ENCODE assay signal across 27 mouse cellular contexts in the genomic region with DNA sequence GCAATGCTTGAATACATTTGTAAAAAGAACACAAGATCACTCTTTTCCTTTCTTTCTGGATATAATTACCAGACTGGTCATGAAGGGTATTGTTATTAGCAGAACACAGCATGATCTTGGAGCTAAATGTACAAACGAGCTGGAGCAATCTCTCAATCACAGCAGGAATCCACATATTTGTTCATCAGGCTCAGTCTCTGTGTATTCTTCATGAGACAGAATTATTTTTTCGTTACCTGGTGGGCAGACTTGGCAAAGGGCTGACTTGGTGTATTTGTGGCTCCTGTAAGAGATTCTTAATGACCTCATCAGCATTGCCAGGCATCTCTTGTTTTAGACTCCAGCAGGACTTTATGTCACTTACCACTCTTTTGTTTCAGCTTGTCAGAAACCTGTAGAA. TPM values are rescaled to one million over a fixed set of nuclear protein-coding genes. Genes with fewer than 3 reads are reported as not detected.
A peak's percentile ranks its signal among the peaks of the same experiment; 100 is the strongest.
DNase-seq lines count a peak whose midpoint lies in the region; ATAC-seq and TF ChIP-seq lines count a peak whose summit lies in the region.
"Had no signal": no experiment of that assay in that cellular context is flagged by ENCODE, and none has a peak within 500 bp of the region (broad histone marks: within the 10 kb centered on the region; RNA-seq: fewer than 3 reads in every experiment).

No protein-coding gene starts in this region.

- H3K4me3 ChIP-seq in intestine, embryonic 14.5 days (ENCODE audit: low read depth, low read length): no peak overlapping the region
- H3K4me3 ChIP-seq in intestine, postnatal 0 days (ENCODE audit: low read depth, low read length): no peak overlapping the region
- no peak overlapping the region for H3K4me3 ChIP-seq in layer of hippocampus, adult 2 months
- H3K4me3 ChIP-seq: embryonic facial prominence, embryonic 12.5 days; hindbrain, embryonic 10.5 days; midbrain, embryonic 13.5 days had no signal

- TF ChIP-seq CTCF in intestine, postnatal 0 days (IDR thresholded peaks at IDR 0.05; ENCODE audit: low read depth): no peak
- TF ChIP-seq CTCF in layer of hippocampus, adult 2 months (conservative IDR thresholded peaks at IDR 0.05): no peak

- 80% methylated on average over 2 of the region's 2 CpGs for WGBS in intestine, embryonic 14.5 days
- 75% methylated on average over 2 of the region's 2 CpGs for WGBS in intestine, postnatal 0 days

- H3K4me1 ChIP-seq in intestine, embryonic 14.5 days (replicated peaks; ENCODE audit: control insufficient read depth, insufficient read depth, low read length): no peaks in the 10 kb centered on the region
- H3K4me1 ChIP-seq in intestine, postnatal 0 days (replicated peaks; ENCODE audit: control insufficient read depth, insufficient read depth, low read length): no peaks in the 10 kb centered on the region
- H3K4me1 ChIP-seq: embryonic facial prominence, embryonic 12.5 days had no signal

- no peak overlapping the region for H3K9ac ChIP-seq in intestine, embryonic 14.5 days (ENCODE audit: low read length)
- no peak overlapping the region for H3K9ac ChIP-seq in intestine, postnatal 0 days (ENCODE audit: low read depth, low read length)
- H3K9ac ChIP-seq: embryonic facial prominence, embryonic 12.5 days; liver, embryonic 14.5 days; midbrain, embryonic 13.5 days had no signal

- no peaks in the 10 kb centered on the region for H3K9me3 ChIP-seq in intestine, embryonic 14.5 days (ENCODE audit: control insufficient read depth, low read length)
- H3K9me3 ChIP-seq in intestine, postnatal 0 days (ENCODE audit: control insufficient read depth): no peaks in the 10 kb centered on the region
- H3K9me3 ChIP-seq: embryonic facial prominence, embryonic 12.5 days; hindbrain, embryonic 10.5 days; midbrain, embryonic 13.5 days had no signal

- H3K4me2 ChIP-seq in intestine, embryonic 14.5 days (ENCODE audit: low read length): no peak overlapping the region
- H3K4me2 ChIP-seq in intestine, postnatal 0 days (replicated peaks; ENCODE audit: low read depth): no peak overlapping the region
- H3K4me2 ChIP-seq: embryonic facial prominence, embryonic 12.5 days; heart, embryonic 11.5 days; midbrain, embryonic 13.5 days had no signal

- peak; percentile 72 for ATAC-seq in cerebellum, adult (ENCODE audit: insufficient number of reproducible peaks, low FRiP score, low TSS enrichment)
- ATAC-seq in intestine, embryonic 14.5 days (replicated peaks; ENCODE audit: low FRiP score, low TSS enrichment, low read depth): no peak
- ATAC-seq in intestine, postnatal 0 days: no peak
- ATAC-seq: forebrain, embryonic 14.5 days; midbrain, embryonic 13.5 days had no signal

- H3K27ac ChIP-seq in intestine, embryonic 14.5 days (ENCODE audit: low read depth): no peak overlapping the region
- H3K27ac ChIP-seq in intestine, postnatal 0 days (ENCODE audit: low read depth, low read length): no peak overlapping the region
- no peak overlapping the region for H3K27ac ChIP-seq in layer of hippocampus, adult 2 months
- H3K27ac ChIP-seq: embryonic facial prominence, embryonic 12.5 days; hindbrain, embryonic 10.5 days; liver, embryonic 14.5 days; macrophage; midbrain, embryonic 13.5 days had no signal

- H3K27me3 ChIP-seq in intestine, embryonic 14.5 days (replicated peaks; ENCODE audit: control insufficient read depth, insufficient read depth, low read length): no peaks in the 10 kb centered on the region
- H3K27me3 ChIP-seq in intestine, postnatal 0 days (replicated peaks; ENCODE audit: control insufficient read depth, insufficient read depth, low read length): no peaks in the 10 kb centered on the region
- H3K27me3 ChIP-seq: CH12.LX; embryonic facial prominence, embryonic 12.5 days; midbrain, embryonic 13.5 days had no signal

- no peaks in the 10 kb centered on the region for H3K36me3 ChIP-seq in intestine, embryonic 14.5 days (ENCODE audit: control insufficient read depth, insufficient read depth, low read length)
- no peaks in the 10 kb centered on the region for H3K36me3 ChIP-seq in intestine, postnatal 0 days (ENCODE audit: control insufficient read depth, insufficient read depth)
- H3K36me3 ChIP-seq: embryonic facial prominence, embryonic 12.5 days; hindbrain, embryonic 10.5 days; midbrain, embryonic 13.5 days had no signal

- DNase-seq in cerebellum, postnatal 4 days (ENCODE audit: low spot score in 2 of 2): no peak
- peak; percentile 33 for DNase-seq in intestine, embryonic 14.5 days (ENCODE audit: low spot score)
- DNase-seq in cerebellum, adult 8-10 months: peak; percentile 57
- DNase-seq in urinary bladder, adult 18-20 months (ENCODE audit: low spot score in 2 of 2): no peak
- no peak for DNase-seq in layer of hippocampus, adult 2 months (ENCODE audit: low spot score in 2 of 2)
- DNase-seq: adrenal gland, adult 8-10 months; embryo, embryonic 11 days; gastrocnemius, postnatal 25 days; heart, adult 11 months; kidney, adult 2 months; kidney, postnatal 10 days; liver; lung, adult 2 months; lung, postnatal 10 days; retina, postnatal 1 day; right cerebral cortex, postnatal 14 days; thymus, postnatal 4 days had no signal

RNA-seq across cellular contexts. Expression of a gene that starts 31.6 kb away (rescaled TPM):
- 238 and 276 TPM in 2 replicates for polyA plus RNA-seq in intestine, embryonic 14.5 days (2014; fragmentation: Nextera tagmentation; extraction: Ambion mirVana)
- polyA plus RNA-seq in intestine, postnatal 0 days (2015; fragmentation: Nextera tagmentation; extraction: Ambion mirVana): 309 and 318 TPM in 2 replicates
- total RNA-seq in layer of hippocampus, adult 2 months (2021): 100 to 1,000 TPM; 476 to 506 TPM

Comparison
In these comparisons a context has a peak if more than half of its experiments do, and no peak if none do; other contexts are left out.
1. DNase-seq: peak in intestine, embryonic 14.5 days (single experiment) and cerebellum, adult 8-10 months (single experiment); none in cerebellum, postnatal 4 days (0 of 2), urinary bladder, adult 18-20 months (0 of 2) and layer of hippocampus, adult 2 months (0 of 2).